Mouse (Mus musculus) stomach, postnatal 0 days (tissue): ENCODE results near the gene Defb25.

Experiments used
- CTCF ChIP-seq: IDR thresholded peaks from 2 replicates; pipeline ENCODE4 v1.5.1; 2016; ENCODE audit warnings: antibody characterized with exemption, low read depth, mild to moderate bottlenecking, moderate library complexity
- EP300 ChIP-seq: optimal IDR thresholded peaks from 2 replicates; pipeline ENCODE3; 2016; ENCODE audit warnings: antibody characterized with exemption

DNA sequence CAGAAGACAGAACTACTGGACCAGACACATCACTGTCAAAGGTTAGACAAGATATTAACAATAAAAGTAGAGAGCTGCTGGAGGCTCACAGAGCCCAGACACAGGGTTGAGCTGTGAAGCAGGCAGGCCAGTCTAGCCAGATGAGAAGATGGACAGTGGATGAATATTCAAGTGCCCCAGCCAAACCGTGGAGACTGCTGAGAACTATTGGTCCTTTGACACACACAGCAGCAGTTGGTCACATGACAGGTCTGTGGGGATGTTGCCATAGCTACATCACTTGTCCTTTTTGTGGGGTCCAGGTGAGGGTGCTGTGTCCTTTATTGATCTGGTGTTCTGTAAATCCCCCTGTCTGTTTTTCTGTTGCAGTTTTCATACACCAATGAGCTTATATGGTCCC, 2.4 kb upstream of the Defb25 start:
- TF ChIP-seq CTCF: no peak
- TF ChIP-seq EP300: no peak
